Mouse (Mus musculus) cerebellum, adult 18-20 months (tissue): ENCODE results near the gene Efnb2.

ENCODE experiments used
- DNase-seq, 2 experiments: peaks; one replicate each; pipeline ENCODE4 v3.0.0; 2021

Efnb2 gene

DNA sequence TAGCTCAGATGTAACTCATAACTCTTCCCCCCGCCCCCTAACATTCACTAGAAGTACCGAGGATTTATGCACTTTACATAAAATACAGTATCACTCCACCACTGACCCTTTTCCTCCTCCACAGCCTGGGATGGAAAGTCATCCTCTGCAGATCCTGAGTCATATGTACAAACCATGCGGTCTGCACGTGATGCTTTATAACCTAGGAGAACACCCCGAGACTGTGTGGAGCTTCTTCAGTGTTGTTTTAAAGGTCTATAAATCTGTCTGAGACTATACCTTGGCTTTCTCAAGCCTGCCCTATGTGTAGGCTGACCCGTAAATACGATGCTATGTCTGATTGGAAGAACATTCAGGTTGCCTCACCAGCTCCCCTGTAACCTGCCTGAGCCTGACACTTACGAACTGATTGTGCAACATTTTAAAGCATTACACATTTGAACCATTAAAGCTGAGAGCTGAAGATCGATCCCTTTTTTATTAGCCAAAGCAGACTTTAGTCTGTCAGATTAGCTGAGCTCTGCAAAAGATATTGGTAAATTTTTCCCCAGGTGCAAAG is 92.7 kb downstream of the Efnb2 start:
- no peak for DNase-seq
